Mouse (Mus musculus): Measurements from ENCODE around the gene Cacna2d2.

DNA sequence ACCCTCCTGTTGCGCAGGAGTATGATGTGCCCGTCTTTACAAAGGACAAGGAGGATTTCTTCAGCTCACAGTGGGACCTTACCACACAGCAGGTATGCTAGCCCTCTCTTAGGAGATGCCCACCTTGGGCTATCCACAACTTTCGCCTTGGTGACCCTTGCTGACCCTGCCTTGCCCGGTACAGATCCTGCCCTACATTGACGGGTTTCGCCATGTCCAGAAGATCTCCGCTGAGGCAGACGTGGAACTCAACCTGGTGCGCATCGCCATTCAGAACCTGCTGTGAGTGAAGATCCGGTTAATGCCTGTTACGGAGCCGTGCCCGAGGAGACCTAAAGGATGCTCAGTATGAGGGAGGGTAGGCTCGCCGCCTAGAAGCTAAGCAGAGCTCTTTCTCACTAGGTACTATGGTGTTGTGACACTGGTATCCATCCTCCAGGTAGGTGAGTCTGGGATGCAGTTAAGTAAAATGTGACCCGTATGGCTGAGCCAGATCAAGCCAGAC lies 144.8 kb downstream of the Cacna2d2 start:
- TF ChIP-seq CTCF (conservative IDR thresholded peaks at IDR 0.05; ENCODE audit: low read length), result no peak
- no peak for TF ChIP-seq POU5F1 (IDR thresholded peaks at IDR 0.05; ENCODE audit: borderline replicate concordance, low read length)
